Comparison of ENCODE assay signal across 17 mouse cellular contexts in genomic region chr2:119808881-119809280, GRCm38 (mm10). TPM values are rescaled to one million over a fixed set of nuclear protein-coding genes. Genes with fewer than 3 reads are reported as not detected.
DNase-seq lines count a peak whose midpoint lies in the region; ATAC-seq and TF ChIP-seq lines count a peak whose summit lies in the region.
"Had no signal": no experiment of that assay in that cellular context is flagged by ENCODE, and none has a peak within 500 bp of the region (broad histone marks: within the 10 kb centered on the region; RNA-seq: fewer than 3 reads in every experiment).

No protein-coding gene starts in this region.

- no peak for DNase-seq in heart, postnatal 25 days (ENCODE audit: low spot score)
- DNase-seq in layer of hippocampus, adult 2 months (ENCODE audit: low spot score in 2 of 2) = no peak
- no peak for DNase-seq in layer of hippocampus, postnatal 14 days (ENCODE audit: low spot score in 2 of 2)
- DNase-seq in stomach, postnatal 0 days (ENCODE audit: low spot score) = no peak
- no peak for DNase-seq in thymus, postnatal 25 days
- DNase-seq: adrenal gland, postnatal 36 days; kidney, adult 9 months; kidney, postnatal 4 days; liver, postnatal 0 days had no signal

- 16% methylated on average over 4 of the region's 4 CpGs for WGBS in heart, embryonic 12.5 days
- WGBS in stomach, embryonic 16.5 days = 40% methylated on average over 4 of the region's 4 CpGs
- 62% methylated on average over 4 of the region's 4 CpGs for WGBS in stomach, postnatal 0 days
- 75% methylated on average over 4 of the region's 4 CpGs for WGBS in olfactory bulb, adult 2 months

- peaks cover 39% of the 10 kb centered on the region for H3K4me1 ChIP-seq in heart, embryonic 12.5 days (replicated peaks)
- H3K4me1 ChIP-seq in stomach, embryonic 16.5 days (ENCODE audit: control insufficient read depth, insufficient read depth, low read length) = peaks cover 24% of the 10 kb centered on the region
- peaks cover 4% of the 10 kb centered on the region; the same call in 1 of the 2 replicates for H3K4me1 ChIP-seq in stomach, postnatal 0 days (replicated peaks; ENCODE audit: control insufficient read depth, insufficient read depth)
- peaks cover 72% of the 10 kb centered on the region for H3K4me1 ChIP-seq in olfactory bulb, adult 2 months (ENCODE audit: control insufficient read depth, insufficient read depth, low read length)

- no peak overlapping the region for H3K27ac ChIP-seq in heart, embryonic 12.5 days (ENCODE audit: poor library complexity, severe bottlenecking)
- H3K27ac ChIP-seq in layer of hippocampus, adult 2 months = peak overlapping the region; percentile 59; the same call in 1 of the 2 replicates
- no peak overlapping the region for H3K27ac ChIP-seq in stomach, embryonic 16.5 days (ENCODE audit: low read length)
- H3K27ac ChIP-seq in stomach, postnatal 0 days (replicated peaks) = no peak overlapping the region
- peak overlapping the region; percentile 82 for H3K27ac ChIP-seq in olfactory bulb, adult 2 months (ENCODE audit: insufficient read depth, low read depth, low read length)
- H3K27ac ChIP-seq: forebrain, embryonic 13.5 days; limb, embryonic 13.5 days had no signal

- no peaks in the 10 kb centered on the region for H3K27me3 ChIP-seq in heart, embryonic 12.5 days (replicated peaks)
- no peaks in the 10 kb centered on the region for H3K27me3 ChIP-seq in stomach, embryonic 16.5 days (ENCODE audit: control insufficient read depth, insufficient read depth, low read length)
- no peaks in the 10 kb centered on the region for H3K27me3 ChIP-seq in stomach, postnatal 0 days (ENCODE audit: control insufficient read depth, insufficient read depth, low read length)
- H3K27me3 ChIP-seq: forebrain, embryonic 13.5 days; limb, embryonic 13.5 days had no signal

- H3K4me3 ChIP-seq in heart, embryonic 12.5 days = no peak overlapping the region
- no peak overlapping the region for H3K4me3 ChIP-seq in layer of hippocampus, adult 2 months
- no peak overlapping the region for H3K4me3 ChIP-seq in stomach, embryonic 16.5 days (replicated peaks; ENCODE audit: low read length)
- no peak overlapping the region for H3K4me3 ChIP-seq in stomach, postnatal 0 days (ENCODE audit: low read depth, low read length)
- no peak overlapping the region for H3K4me3 ChIP-seq in olfactory bulb, adult 2 months (ENCODE audit: insufficient read depth, low read depth, low read length)
- H3K4me3 ChIP-seq: forebrain, embryonic 13.5 days; limb, embryonic 13.5 days had no signal

- no peak for TF ChIP-seq EP300 in stomach, postnatal 0 days (optimal IDR thresholded peaks at IDR 0.05)

- H3K36me3 ChIP-seq in heart, embryonic 12.5 days = peaks cover 24% of the 10 kb centered on the region
- H3K36me3 ChIP-seq in stomach, embryonic 16.5 days (ENCODE audit: control insufficient read depth, insufficient read depth, low read length) = no peaks in the 10 kb centered on the region; the same call in 1 of the 2 replicates
- H3K36me3 ChIP-seq in stomach, postnatal 0 days (ENCODE audit: control insufficient read depth, insufficient read depth, low read length) = peaks cover 8% of the 10 kb centered on the region

- H3K9me3 ChIP-seq in heart, embryonic 12.5 days (replicated peaks) = no peaks in the 10 kb centered on the region
- no peaks in the 10 kb centered on the region for H3K9me3 ChIP-seq in stomach, embryonic 16.5 days (replicated peaks; ENCODE audit: control insufficient read depth, low read length)
- H3K9me3 ChIP-seq in stomach, postnatal 0 days (ENCODE audit: control insufficient read depth, low read length) = no peaks in the 10 kb centered on the region
- H3K9me3 ChIP-seq: forebrain, embryonic 13.5 days; limb, embryonic 13.5 days had no signal

- TF ChIP-seq POLR2A in olfactory bulb, adult 2 months (IDR thresholded peaks at IDR 0.05; ENCODE audit: insufficient read depth, low read depth, low read length) = no peak

- ATAC-seq in heart, embryonic 12.5 days (ENCODE audit: insufficient number of reproducible peaks, low FRiP score) = 0 out of 2 replicates have a peak, but pooled peaks have one; percentile 40
- ATAC-seq in stomach, embryonic 16.5 days (ENCODE audit: insufficient read depth, low FRiP score) = no peak
- ATAC-seq in stomach, postnatal 0 days (ENCODE audit: low FRiP score, low TSS enrichment) = no peak
- ATAC-seq: activated CD4-positive, CD25-positive, alpha-beta regulatory T cell, adult 4 months; forebrain, embryonic 13.5 days; liver, postnatal 0 days had no signal

- TF ChIP-seq CTCF in layer of hippocampus, adult 2 months (conservative IDR thresholded peaks at IDR 0.05) = no peak
- no peak for TF ChIP-seq CTCF in stomach, postnatal 0 days (IDR thresholded peaks at IDR 0.05; ENCODE audit: low read depth)
- TF ChIP-seq CTCF in olfactory bulb, adult 2 months (IDR thresholded peaks at IDR 0.05; ENCODE audit: insufficient read depth, low read depth, low read length) = no peak

- peak overlapping the region; percentile 2; the same call in 1 of the 2 replicates for H3K9ac ChIP-seq in heart, embryonic 12.5 days
- H3K9ac ChIP-seq in stomach, embryonic 16.5 days (ENCODE audit: low read length) = 0 out of 2 replicates have a peak overlapping the region, but pooled peaks have one; percentile 32
- no peak overlapping the region for H3K9ac ChIP-seq in stomach, postnatal 0 days (ENCODE audit: low read length)
- H3K9ac ChIP-seq: forebrain, embryonic 13.5 days; limb, embryonic 13.5 days; liver, postnatal 0 days had no signal

- intact Hi-C loops in heart, postnatal 25 days (cut with DNase I) = no loop called here

- H3K4me2 ChIP-seq in heart, embryonic 12.5 days = no peak overlapping the region
- H3K4me2 ChIP-seq in stomach, embryonic 16.5 days (ENCODE audit: low read depth, low read length) = no peak overlapping the region
- H3K4me2 ChIP-seq in stomach, postnatal 0 days (replicated peaks; ENCODE audit: low read depth) = no peak overlapping the region
- H3K4me2 ChIP-seq: forebrain, embryonic 13.5 days; limb, embryonic 13.5 days had no signal

RNA-seq across cellular contexts. Expression of gene Tyro3, which starts 11.3 kb away (rescaled TPM):
- polyA plus RNA-seq in heart, embryonic 12.5 days (2016; fragmentation: Nextera tagmentation; extraction: Ambion mirVana) = 9.2 and 10.7 TPM in 2 replicates
- total RNA-seq in heart, postnatal 25 days (2021) = 1 to 10 TPM; 1.2 to 1.3 TPM
- 10 to 100 TPM; 75.5 to 80.8 TPM for total RNA-seq in layer of hippocampus, adult 2 months (2021)
- total RNA-seq in layer of hippocampus, postnatal 14 days (2021) = 10 to 100 TPM; 61.3 to 62.1 TPM
- polyA plus RNA-seq in stomach, embryonic 16.5 days (2015; fragmentation: Nextera tagmentation; extraction: Ambion mirVana) = 26.7 and 31.1 TPM in 2 replicates
- polyA plus RNA-seq in stomach, postnatal 0 days (2015; fragmentation: Nextera tagmentation; extraction: Ambion mirVana) = 20.6 and 22.8 TPM in 2 replicates
- not detected in 2 replicates for polyA plus RNA-seq in olfactory bulb, adult 2 months (2012; ENCODE audit: insufficient read depth, insufficient read length, low replicate concordance, missing spikeins)

RNA-seq across cellular contexts. Expression of gene Rpap1, which starts 21.5 kb away (rescaled TPM):
- polyA plus RNA-seq in heart, embryonic 12.5 days (2016; fragmentation: Nextera tagmentation; extraction: Ambion mirVana) = 22.8 and 23.9 TPM in 2 replicates
- total RNA-seq in heart, postnatal 25 days (2021) = 10 to 100 TPM; 13.7 to 14.2 TPM
- total RNA-seq in layer of hippocampus, adult 2 months (2021) = 10 to 100 TPM; 18.6 to 19.6 TPM
- 10 to 100 TPM; 18.3 to 18.7 TPM for total RNA-seq in layer of hippocampus, postnatal 14 days (2021)
- 26.1 and 26.7 TPM in 2 replicates for polyA plus RNA-seq in stomach, embryonic 16.5 days (2015; fragmentation: Nextera tagmentation; extraction: Ambion mirVana)
- polyA plus RNA-seq in stomach, postnatal 0 days (2015; fragmentation: Nextera tagmentation; extraction: Ambion mirVana) = 10.1 and 10.4 TPM in 2 replicates
- polyA plus RNA-seq in olfactory bulb, adult 2 months (2012; ENCODE audit: insufficient read depth, insufficient read length, low replicate concordance, missing spikeins) = not detected in 2 replicates

RNA-seq across cellular contexts. Expression of gene Ltk, which starts 48.6 kb away (rescaled TPM):
- 0.13 and 0.17 TPM in 2 replicates for polyA plus RNA-seq in heart, embryonic 12.5 days (2016; fragmentation: Nextera tagmentation; extraction: Ambion mirVana)
- total RNA-seq in heart, postnatal 25 days (2021) = not detected
- total RNA-seq in layer of hippocampus, adult 2 months (2021) = 10 to 100 TPM; 13.7 to 14.3 TPM
- total RNA-seq in layer of hippocampus, postnatal 14 days (2021) = 10 to 100 TPM in 1 of 2 experiments, 1 to 10 TPM in 1; 6.0 to 10.5 TPM
- 1.7 and 2.1 TPM in 2 replicates for polyA plus RNA-seq in stomach, embryonic 16.5 days (2015; fragmentation: Nextera tagmentation; extraction: Ambion mirVana)
- polyA plus RNA-seq in stomach, postnatal 0 days (2015; fragmentation: Nextera tagmentation; extraction: Ambion mirVana) = 2.2 and 2.3 TPM in 2 replicates
- polyA plus RNA-seq in olfactory bulb, adult 2 months (2012; ENCODE audit: insufficient read depth, insufficient read length, low replicate concordance, missing spikeins) = not detected in 2 replicates
- total RNA-seq: megakaryocyte, adult 5-6 weeks; monocyte, adult 5-6 weeks had no signal
- polyA plus RNA-seq: activated CD4-positive, CD25-positive, alpha-beta regulatory T cell, adult 4 months; limb, embryonic 13.5 days had no signal

Comparison
In these comparisons a context has a peak if more than half of its experiments do, and no peak if none do; other contexts are left out.
1. H3K27ac ChIP-seq: peak in layer of hippocampus, adult 2 months (single experiment) and olfactory bulb, adult 2 months (single experiment); none in heart, embryonic 12.5 days (single experiment), stomach, embryonic 16.5 days (single experiment) and stomach, postnatal 0 days (single experiment).
2. RNA of gene Rpap1, which starts 21.5 kb away (polyA plus RNA-seq): 26.1 to 26.7 TPM in stomach, embryonic 16.5 days, 22.8 to 23.9 TPM in heart, embryonic 12.5 days and 10.1 to 10.4 TPM in stomach, postnatal 0 days; not detected in olfactory bulb, adult 2 months; every median in the first group is over 10 times any median in the second.